Mouse (Mus musculus) cortical plate, adult 2 months (tissue): ENCODE results near the gene Fgfr2.

ENCODE experiments used
- CTCF ChIP-seq: fragments of 200-500 bp; IDR thresholded peaks from 2 replicates; pipeline ENCODE4 v1.5.1; 2011; ENCODE audit warnings: mild to moderate bottlenecking, control low read depth, low read length; ENCODE audit not compliant: insufficient read depth; ENCODE audit errors: extremely low read depth
- POLR2A ChIP-seq: fragments of 200-500 bp; IDR thresholded peaks from 2 replicates; pipeline ENCODE4 v1.6.1; 2011; ENCODE audit warnings: mild to moderate bottlenecking, low read length, control low read depth; ENCODE audit not compliant: insufficient read depth; ENCODE audit errors: extremely low read depth

DNA sequence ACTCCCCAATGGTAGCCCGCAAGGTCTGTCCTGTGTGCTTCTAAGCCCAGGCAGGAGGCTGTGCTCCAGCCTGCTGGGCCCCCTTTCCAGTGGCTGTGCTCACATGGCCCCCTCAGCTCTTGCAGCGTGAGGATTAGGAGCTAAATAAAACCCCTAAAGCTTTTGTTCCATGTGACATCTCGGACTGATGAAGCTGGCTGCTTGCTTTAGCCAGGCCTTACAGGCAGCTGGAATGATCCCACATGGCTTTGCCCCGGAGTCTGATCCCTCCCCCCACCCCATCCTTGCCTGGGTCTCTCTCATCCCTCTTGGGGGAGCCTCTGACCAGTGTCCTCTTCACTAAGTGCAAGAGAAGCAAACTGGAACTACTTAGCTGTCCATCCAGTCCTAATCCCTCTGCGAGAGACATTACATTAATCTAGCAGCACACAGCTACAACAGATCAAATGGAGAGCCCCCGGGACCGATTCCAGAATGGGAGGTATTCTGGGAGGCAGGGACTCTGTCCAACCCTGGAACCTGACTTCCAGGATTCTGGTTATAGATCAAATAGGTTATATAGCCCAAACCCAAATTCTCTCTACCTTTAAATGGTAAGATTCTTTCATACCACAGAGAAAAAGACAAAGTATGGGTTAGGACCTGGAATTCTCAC is 107.6 kb downstream of the Fgfr2 start:
- TF ChIP-seq CTCF (no peak), POLR2A (no peak)
